Mouse (Mus musculus): Measurements from ENCODE around the gene Ccdc28b. TPM values are rescaled to one million over a fixed set of nuclear protein-coding genes. Genes with fewer than 3 reads are reported as not detected.

Ccdc28b gene
- total and polyA plus RNA-seq, 3 experiments = 18.3 to 29.1 TPM; not detected in 1

DNA sequence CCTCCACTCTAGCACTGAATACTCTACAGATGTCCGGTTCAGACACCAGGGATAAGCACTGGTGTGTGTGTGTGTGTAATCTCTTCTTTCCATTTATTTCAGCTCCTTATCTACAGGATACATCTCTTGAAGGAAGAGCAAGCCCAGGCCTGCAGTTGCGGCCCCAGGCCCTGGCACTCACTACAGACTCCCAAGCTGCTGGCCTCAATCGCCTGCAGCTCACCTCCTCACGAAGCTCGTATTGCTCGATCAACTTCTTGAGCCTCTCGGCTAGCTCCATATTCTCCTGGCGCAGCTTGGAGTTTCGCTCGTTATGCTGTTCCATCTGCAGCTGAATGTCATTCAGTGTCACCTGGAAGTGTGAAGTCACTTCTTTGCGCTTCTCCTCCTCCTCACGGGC, 8.1 kb upstream of the Ccdc28b start:
- DNase-seq (ENCODE audit: low read depth, low spot score) = no peak
- H3K9ac ChIP-seq (ENCODE audit: control insufficient read depth, low read depth, low read length, poor library complexity, severe bottlenecking) = no peak overlapping the region
- H3K27ac ChIP-seq (ENCODE audit: control insufficient read depth, low read depth, low read length) = no peak overlapping the region
- no peak for TF ChIP-seq USF2 (IDR thresholded peaks at IDR 0.05; ENCODE audit: borderline replicate concordance in 1 of 2, insufficient read depth in 1 of 2, low read depth in 1 of 2, low read length in 2 of 2)
- TF ChIP-seq MYB (IDR thresholded peaks at IDR 0.05; ENCODE audit: low read depth, low read length) = no peak
- TF ChIP-seq RAD21 (IDR thresholded peaks at IDR 0.05; ENCODE audit: low read depth, low read length) = no peak
- TF ChIP-seq TCF12 (IDR thresholded peaks at IDR 0.05; ENCODE audit: low read depth, low read length) = no peak
- no peak for TF ChIP-seq KAT2A (conservative IDR thresholded peaks at IDR 0.05; ENCODE audit: low read depth, low read length)
- no peak for TF ChIP-seq SMC3 (IDR thresholded peaks at IDR 0.05; ENCODE audit: low read depth, low read length)
- TF ChIP-seq MAFK (IDR thresholded peaks at IDR 0.05; ENCODE audit: borderline replicate concordance, low read depth, low read length) = no peak
- peaks cover 8 to 12% of the 10 kb centered on the region in 2 experiments for H3K36me3 ChIP-seq (ENCODE audit: control insufficient read depth in 1 of 2, insufficient read depth in 2 of 2, low read length in 2 of 2)
- no peaks in the 10 kb centered on the region for H3K9me3 ChIP-seq (replicated peaks; ENCODE audit: insufficient read depth, low read length)
- no peaks in the 10 kb centered on the region for H3K27me3 ChIP-seq (ENCODE audit: control insufficient read depth in 1 of 2, insufficient read depth in 2 of 2, low read length in 2 of 2)
- H3K4me1 ChIP-seq (ENCODE audit: control insufficient read depth in 1 of 2, insufficient read depth in 2 of 2, low read length in 2 of 2) = peaks cover 2 to 9% of the 10 kb centered on the region in 2 experiments; a peak in 3 of 4 replicates
- H3K4me3 ChIP-seq (ENCODE audit: control insufficient read depth in 1 of 2, insufficient read depth in 1 of 2, low read depth in 2 of 2, low read length in 2 of 2) = no peak overlapping the region
- H3K79me2 ChIP-seq (ENCODE audit: control insufficient read depth, insufficient read depth, low read length, poor library complexity) = no peaks in the 10 kb centered on the region; the same call in 1 of the 2 replicates

DNA sequence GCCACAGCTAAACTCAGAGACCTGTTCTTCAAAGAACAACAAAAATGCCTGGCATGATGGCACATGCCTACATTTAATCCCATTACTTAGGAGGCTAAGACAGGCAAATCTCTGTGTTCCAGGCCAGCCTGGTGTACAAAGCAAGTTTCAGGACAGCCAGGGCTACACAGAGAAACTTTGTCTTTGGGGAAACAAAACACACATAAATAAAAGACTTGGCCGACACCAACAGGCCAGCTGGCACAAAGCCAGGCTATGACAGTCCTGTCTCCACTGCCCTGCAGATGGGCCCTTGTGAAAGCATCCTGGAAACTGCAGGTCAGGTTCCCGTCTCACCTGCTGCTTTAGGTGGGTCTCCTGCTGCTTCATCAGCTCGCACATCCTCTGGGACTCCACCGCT, 7.2 kb upstream of the Ccdc28b start:
- Histone ChIP-seq H3K36me3 (ENCODE audit: control insufficient read depth in 1 of 2, insufficient read depth in 2 of 2, low read length in 2 of 2) (peaks cover 6 to 16% of the 10 kb centered on the region in 2 experiments), H3K27ac (ENCODE audit: control insufficient read depth, low read depth, low read length) (no peak overlapping the region), H3K27me3 (ENCODE audit: control insufficient read depth in 1 of 2, insufficient read depth in 2 of 2, low read length in 2 of 2) (no peaks in the 10 kb centered on the region), H3K79me2 (ENCODE audit: control insufficient read depth, insufficient read depth, low read length, poor library complexity) (no peaks in the 10 kb centered on the region), H3K4me3 (ENCODE audit: control insufficient read depth in 1 of 2, insufficient read depth in 1 of 2, low read depth in 2 of 2, low read length in 2 of 2) (no peak overlapping the region), H3K9me3 (replicated peaks; ENCODE audit: insufficient read depth, low read length) (no peaks in the 10 kb centered on the region), H3K4me1 (ENCODE audit: control insufficient read depth in 1 of 2, insufficient read depth in 2 of 2, low read length in 2 of 2) (peaks cover 2 to 11% of the 10 kb centered on the region in 2 experiments; a peak in 3 of 4 replicates), H3K9ac (ENCODE audit: control insufficient read depth, low read depth, low read length, poor library complexity, severe bottlenecking) (no peak overlapping the region)
- DNase-seq (ENCODE audit: low read depth, low spot score) = no peak
- TF ChIP-seq MYC (IDR thresholded peaks at IDR 0.05; ENCODE audit: low read depth, low read length) (no peak), POLR2AphosphoS5 (IDR thresholded peaks at IDR 0.05; ENCODE audit: borderline replicate concordance, low read depth, low read length) (no peak), GATA1 (IDR thresholded peaks at IDR 0.05; ENCODE audit: low read depth, low read length) (no peak), CTCF (IDR thresholded peaks at IDR 0.05 in 2 of 3, conservative IDR thresholded peaks at IDR 0.05 in 1 of 3; ENCODE audit: control insufficient read depth in 1 of 3, insufficient read depth in 1 of 3, low read depth in 2 of 3, low read length in 3 of 3, poor library complexity in 1 of 3, severe bottlenecking in 1 of 3) (no peak), TBP (IDR thresholded peaks at IDR 0.05; ENCODE audit: low read depth, low read length) (no peak), HCFC1 (IDR thresholded peaks at IDR 0.05; ENCODE audit: low read depth, low read length) (no peak), JUND (IDR thresholded peaks at IDR 0.05; ENCODE audit: low read depth, low read length) (no peak), ELF1 (IDR thresholded peaks at IDR 0.05; ENCODE audit: low read depth, low read length) (no peak), MAFK (IDR thresholded peaks at IDR 0.05; ENCODE audit: borderline replicate concordance, low read depth, low read length) (no peak), MYB (IDR thresholded peaks at IDR 0.05; ENCODE audit: low read depth, low read length) (no peak)

All from MEL (cell line).